Mouse (Mus musculus) Patski (cell line): ENCODE data around the gene Zfp747. TPM values are rescaled to one million over a fixed set of nuclear protein-coding genes. Genes with fewer than 3 reads are reported as not detected.
A peak's percentile ranks its signal among the peaks of the same experiment; 100 is the strongest.
"Not testable (repeated sequence)": the region's sequence is repeated elsewhere in the genome, so short reads cannot be mapped to it uniquely, and the experiment has no call there.

Source experiments
- ATAC-seq: fragments of 100-300 bp; one replicate; pipeline ENCODE4 v1.8.0; 2021
- CTCF ChIA-PET: fragments of 350-600 bp; sonication (Branson Sonifier 250); formaldehyde crosslinking; loops from one replicate; lab custom pipeline; 2022; ENCODE audit warnings: inconsistent platforms; lab: Charles Lee
- POLR2A ChIA-PET: fragments of 350-600 bp; sonication (Branson Sonifier 250); formaldehyde crosslinking; loops from one replicate; lab custom pipeline; 2022; ENCODE audit warnings: antibody characterized with exemption, inconsistent platforms; lab: Charles Lee
- DNase-seq: peaks from one replicate; pipeline ENCODE4 v3.0.0-alpha.2; 2011; ENCODE audit warnings: low read depth, low spot score
- H3K27me3 ChIP-seq: fragments of 371-371 bp; one replicate; pipeline ENCODE4 v1.5.1; 2021
- CTCF ChIP-seq: fragments of 100-300 bp; IDR thresholded peaks from one replicate; pipeline ENCODE4 v1.5.1; 2021
- in situ Hi-C: fragments of 300-500 bp; cut with MboI; formaldehyde crosslinking; loops from 3 replicates; pipeline ENCODE4 v1.11.1; 2018; ENCODE audit warnings: low pct_unique_long_range_greater_than_20kb, mixed read lengths
- polyA plus RNA-seq: library from polyadenylated mRNA; unstranded; gene quantifications from one replicate; pipeline ENCODE4 v1.2.3, GENCODE M21; 2021

Gene Zfp747
- polyA plus RNA-seq, 1 experiment from 2014 or later = 4.9 TPM

GRCm38 (mm10) chr7:127393944-127394333 lies 18.1 kb upstream of the Zfp747 start:
- no peaks in the 10 kb centered on the region for H3K27me3 ChIP-seq
- ATAC-seq (no peak), DNase-seq (no peak)
- TF ChIP-seq CTCF = no peak
- in situ Hi-C loops = no loop called here
- POLR2A ChIA-PET = interaction anchor here (1.2 kb wide), 1 partner anchor 18 kb away, joined by 3 read pairs; the partner anchor contains the start of gene Zfp747
- CTCF ChIA-PET = interaction anchor here (1.3 kb wide), 1 partner anchor 85 kb away, joined by 3 read pairs; no protein-coding TSS in a partner anchor

GRCm38 (mm10) chr7:127393157-127393943 lies 17.5 kb upstream of the Zfp747 start, which contains the start of gene E430018J23Rik:
TSS of gene E430018J23Rik (minus strand) at chr7:127393629.
- no peak for TF ChIP-seq CTCF
- ChIA-PET POLR2A (interaction anchor here (1.2 kb wide), 1 partner anchor 17 kb away, joined by 3 read pairs; the partner anchor contains the start of gene Zfp747), CTCF (interaction anchor here (1.3 kb wide), 1 partner anchor 84 kb away, joined by 3 read pairs; no protein-coding TSS in a partner anchor)
- peak; percentile 73 for ATAC-seq
- DNase-seq = peak; percentile 89
- in situ Hi-C loops = no loop called here
- no peaks in the 10 kb centered on the region for H3K27me3 ChIP-seq

GRCm38 (mm10) chr7:127392251-127392824 lies 16.5 kb upstream of the Zfp747 start:
- ATAC-seq = no peak
- CTCF ChIA-PET = no interaction called here
- POLR2A ChIA-PET = no interaction called here

GRCm38 (mm10) chr7:127391538-127391937 lies 15.7 kb upstream of the Zfp747 start:
- CTCF ChIA-PET = no interaction called here
- TF ChIP-seq CTCF = no peak
- no peak for ATAC-seq

More at GRCm38 (mm10) chr7:127392251-127392824, 16.5 kb upstream of the Zfp747 start:
- no peak for TF ChIP-seq CTCF
- no peaks in the 10 kb centered on the region for H3K27me3 ChIP-seq
- in situ Hi-C loops = no loop called here
- no peak for DNase-seq

GRCm38 (mm10) chr7:127390306-127390705 lies 14.5 kb upstream of the Zfp747 start:
- no peaks in the 10 kb centered on the region for H3K27me3 ChIP-seq
- ATAC-seq (no peak), DNase-seq (no peak)
- TF ChIP-seq CTCF = no peak
- CTCF ChIA-PET = no interaction called here
- in situ Hi-C loops = no loop called here
- POLR2A ChIA-PET = no interaction called here

More at GRCm38 (mm10) chr7:127391538-127391937, 15.7 kb upstream of the Zfp747 start:
- H3K27me3 ChIP-seq = no peaks in the 10 kb centered on the region
- in situ Hi-C loops = no loop called here
- DNase-seq = no peak
- POLR2A ChIA-PET = no interaction called here

GRCm38 (mm10) chr7:127388201-127388600 lies 12.4 kb upstream of the Zfp747 start:
- DNase-seq, ATAC-seq, H3K27me3 ChIP-seq, POLR2A ChIA-PET, CTCF ChIA-PET, in situ Hi-C loops: not testable (repeated sequence)

GRCm38 (mm10) chr7:127386641-127387392 lies 11.0 kb upstream of the Zfp747 start, which contains the start of gene 9130019O22Rik:
TSS of gene 9130019O22Rik (minus strand) at chr7:127387166.
- ChIA-PET CTCF (no interaction called here), POLR2A (interaction anchor here (0.7 kb wide), 1 partner anchor 131 kb away, joined by 5 read pairs; no protein-coding TSS in a partner anchor)
- in situ Hi-C loops = no loop called here
- no peaks in the 10 kb centered on the region for H3K27me3 ChIP-seq
- DNase-seq (peak; percentile 43), ATAC-seq (peak; percentile 65)
- TF ChIP-seq CTCF = no peak

- POLR2A ChIA-PET, in situ Hi-C loops, DNase-seq, H3K27me3 ChIP-seq, ATAC-seq, CTCF ChIA-PET: not testable (repeated sequence)
These were observed 9.7 kb upstream of the Zfp747 start for GRCm38 (mm10) chr7:127385560-127385959.

- no peak for DNase-seq
- no peaks in the 10 kb centered on the region for H3K27me3 ChIP-seq
- ChIA-PET POLR2A (no interaction called here), CTCF (no interaction called here)
- in situ Hi-C loops = no loop called here
- ATAC-seq = no peak
- TF ChIP-seq CTCF = no peak
These were observed 2.6 kb upstream of the Zfp747 start for GRCm38 (mm10) chr7:127378310-127378921.

- POLR2A ChIA-PET, in situ Hi-C loops, ATAC-seq, H3K27me3 ChIP-seq, CTCF ChIA-PET, DNase-seq: not testable (repeated sequence)
These were observed 4.0 kb downstream of the Zfp747 start for GRCm38 (mm10) chr7:127371870-127372269.
